Mouse (Mus musculus) heart, embryonic 13.5 days (tissue): ENCODE data around the gene Megf11. TPM values are rescaled to one million over a fixed set of nuclear protein-coding genes. Genes with fewer than 3 reads are reported as not detected.
"Not testable (repeated sequence)": the region's sequence is repeated elsewhere in the genome, so short reads cannot be mapped to it uniquely, and the experiment has no call there.

ENCODE experiments used
- ATAC-seq: fragments of 200-750 bp; cut with Nextera tagmentation; 2 replicates; pipeline ENCODE4 v1.8.0; 2017; ENCODE audit warnings: moderate TSS enrichment; ENCODE audit not compliant: insufficient number of reproducible peaks, low FRiP score, low TSS enrichment; ENCODE audit errors: extremely low read depth
- H3K27ac ChIP-seq: fragments of 300-500 bp; sonication (generic); replicated peaks from 2 replicates; pipeline ENCODE4 v1.5.1; 2015; ENCODE audit warnings: moderate library complexity, mild to moderate bottlenecking, inconsistent platforms
- H3K27me3 ChIP-seq: fragments of 300-500 bp; sonication (generic); replicated peaks from 2 replicates; pipeline ENCODE4 v1.6.1; 2015; ENCODE audit warnings: mild to moderate bottlenecking, inconsistent platforms
- H3K36me3 ChIP-seq: fragments of 300-500 bp; sonication (generic); 2 replicates; pipeline ENCODE4 v1.6.1; 2015; ENCODE audit warnings: mild to moderate bottlenecking, inconsistent platforms
- H3K4me1 ChIP-seq: fragments of 300-500 bp; sonication (generic); 2 replicates; pipeline ENCODE4 v1.6.1; 2015; ENCODE audit warnings: inconsistent platforms
- H3K4me2 ChIP-seq: fragments of 300-500 bp; sonication (generic); 2 replicates; pipeline ENCODE4 v1.6.1; 2015; ENCODE audit warnings: inconsistent platforms, mild to moderate bottlenecking, moderate library complexity
- H3K4me3 ChIP-seq: fragments of 300-500 bp; sonication (generic); 2 replicates; pipeline ENCODE4 v1.5.1; 2015; ENCODE audit warnings: moderate library complexity, mild to moderate bottlenecking, inconsistent platforms
- H3K9ac ChIP-seq: fragments of 300-500 bp; sonication (generic); 2 replicates; pipeline ENCODE4 v1.6.1; 2015; ENCODE audit warnings: inconsistent platforms, mild to moderate bottlenecking, moderate library complexity
- H3K9me3 ChIP-seq: fragments of 300-500 bp; sonication (generic); 2 replicates; pipeline ENCODE4 v1.6.1; 2016; ENCODE audit warnings: inconsistent platforms
- WGBS: fragments of 180-500 bp; shearing (Covaris S2); methylation state at CpG from one replicate; pipeline ENCODE4 v1.1.7; 2015; ENCODE audit warnings: mixed read lengths; 5-methylcytosine and 5-hydroxymethylcytosine counted together
- polyA plus RNA-seq: library from polyadenylated mRNA; unstranded; fragments of >200 nt; fragmentation: Nextera tagmentation; extraction: Ambion mirVana; gene quantifications from 2 replicates; pipeline ENCODE4 v1.2.1, GENCODE M21; 2015

The Megf11 gene
- polyA plus RNA-seq, 1 experiment from 2014 or later: 1.1 TPM

GRCm38 (mm10) chr9:64654723-64655122, 269.3 kb downstream of the Megf11 start:
- H3K9ac ChIP-seq: no peak overlapping the region
- 88% methylated on average over 10 of the region's 10 CpGs for WGBS
- H3K27ac ChIP-seq: no peak overlapping the region
- ATAC-seq: no peak
- H3K4me1 ChIP-seq: no peaks in the 10 kb centered on the region
- peaks cover 15% of the 10 kb centered on the region for H3K27me3 ChIP-seq
- no peaks in the 10 kb centered on the region for H3K36me3 ChIP-seq
- no peaks in the 10 kb centered on the region for H3K9me3 ChIP-seq
- no peak overlapping the region for H3K4me3 ChIP-seq
- no peak overlapping the region for H3K4me2 ChIP-seq

- Histone ChIP-seq H3K27ac (no peak overlapping the region), H3K27me3 (peaks cover 7% of the 10 kb centered on the region; the same call in 1 of the 2 replicates), H3K4me3 (no peak overlapping the region), H3K9me3 (no peaks in the 10 kb centered on the region), H3K4me1 (no peaks in the 10 kb centered on the region), H3K9ac (no peak overlapping the region), H3K4me2 (no peak overlapping the region), H3K36me3 (no peaks in the 10 kb centered on the region)
- WGBS: 79% methylated on average over 5 of the region's 5 CpGs
- no peak for ATAC-seq
Measured at GRCm38 (mm10) chr9:64656613-64657012, 271.2 kb downstream of the Megf11 start.

- no peak overlapping the region for H3K4me3 ChIP-seq
- H3K9ac ChIP-seq: no peak overlapping the region
- H3K9me3 ChIP-seq: no peaks in the 10 kb centered on the region
- ATAC-seq: no peak
- H3K4me1 ChIP-seq: no peaks in the 10 kb centered on the region
- no peaks in the 10 kb centered on the region for H3K36me3 ChIP-seq
- 67% methylated on average over 7 of the region's 7 CpGs for WGBS
- no peak overlapping the region for H3K4me2 ChIP-seq
- peaks cover 12% of the 10 kb centered on the region; the same call in 1 of the 2 replicates for H3K27me3 ChIP-seq
- no peak overlapping the region for H3K27ac ChIP-seq
Measured at GRCm38 (mm10) chr9:64660222-64660621, 274.8 kb downstream of the Megf11 start.

- H3K4me3 ChIP-seq: no peak overlapping the region
- WGBS: 27% methylated on average over 1 of the region's 1 CpGs
- no peak for ATAC-seq
Measured at GRCm38 (mm10) chr9:64664612-64665011, 279.2 kb downstream of the Megf11 start.

GRCm38 (mm10) chr9:64666549-64666948, 281.1 kb downstream of the Megf11 start:
- Histone ChIP-seq H3K4me2 (no peak overlapping the region), H3K9me3 (no peaks in the 10 kb centered on the region), H3K4me3 (no peak overlapping the region), H3K27me3 (peaks cover 33% of the 10 kb centered on the region; the same call in 1 of the 2 replicates), H3K4me1 (no peaks in the 10 kb centered on the region), H3K9ac (no peak overlapping the region), H3K27ac (no peak overlapping the region), H3K36me3 (no peaks in the 10 kb centered on the region)
- 26% methylated on average over 4 of the region's 4 CpGs for WGBS
- ATAC-seq: no peak

More at GRCm38 (mm10) chr9:64664612-64665011, 279.2 kb downstream of the Megf11 start:
- Histone ChIP-seq H3K4me1 (no peaks in the 10 kb centered on the region), H3K9ac (no peak overlapping the region), H3K27me3 (peaks cover 23% of the 10 kb centered on the region; the same call in 1 of the 2 replicates), H3K9me3 (no peaks in the 10 kb centered on the region), H3K36me3 (no peaks in the 10 kb centered on the region), H3K4me2 (no peak overlapping the region), H3K27ac (no peak overlapping the region)

- no peak overlapping the region for H3K4me3 ChIP-seq
- no peaks in the 10 kb centered on the region for H3K4me1 ChIP-seq
- H3K27ac ChIP-seq: no peak overlapping the region
- ATAC-seq: no peak
- no peak overlapping the region for H3K4me2 ChIP-seq
- no peaks in the 10 kb centered on the region for H3K36me3 ChIP-seq
- WGBS: 4% methylated on average over 5 of the region's 5 CpGs
- no peak overlapping the region for H3K9ac ChIP-seq
- H3K9me3 ChIP-seq: no peaks in the 10 kb centered on the region
- peaks cover 26% of the 10 kb centered on the region; the same call in 1 of the 2 replicates for H3K27me3 ChIP-seq
Measured at GRCm38 (mm10) chr9:64667513-64667912, 282.1 kb downstream of the Megf11 start.

GRCm38 (mm10) chr9:64668001-64668400, 282.6 kb downstream of the Megf11 start:
- H3K4me2 ChIP-seq: no peak overlapping the region
- H3K27ac ChIP-seq: no peak overlapping the region
- peaks cover 27% of the 10 kb centered on the region; the same call in 1 of the 2 replicates for H3K27me3 ChIP-seq
- no peak for ATAC-seq
- no peak overlapping the region for H3K4me3 ChIP-seq
- H3K36me3 ChIP-seq: no peaks in the 10 kb centered on the region
- H3K4me1 ChIP-seq: no peaks in the 10 kb centered on the region
- H3K9me3 ChIP-seq: no peaks in the 10 kb centered on the region
- H3K9ac ChIP-seq: no peak overlapping the region
- 58% methylated on average over 2 of the region's 2 CpGs for WGBS

- 0 out of 2 replicates have a peak, but pooled peaks cover 16% of the 10 kb centered on the region for H3K27me3 ChIP-seq
- H3K9me3 ChIP-seq, H3K4me1 ChIP-seq, H3K36me3 ChIP-seq, H3K27ac ChIP-seq, ATAC-seq, H3K4me3 ChIP-seq, H3K9ac ChIP-seq, H3K4me2 ChIP-seq: not testable (repeated sequence)
- 31% methylated on average over 8 of the region's 11 CpGs for WGBS
Measured at GRCm38 (mm10) chr9:64671341-64672319, 286.2 kb downstream of the Megf11 start.

GRCm38 (mm10) chr9:64687122-64688014, 301.9 kb downstream of the Megf11 start:
- H3K4me1 ChIP-seq: peaks cover 11% of the 10 kb centered on the region
- no peak overlapping the region for H3K9ac ChIP-seq
- 0 out of 2 replicates have a peak, but pooled peaks cover 1% of the 10 kb centered on the region for H3K36me3 ChIP-seq
- H3K4me3 ChIP-seq: no peak overlapping the region
- H3K27ac ChIP-seq: no peak overlapping the region
- no peaks in the 10 kb centered on the region for H3K27me3 ChIP-seq
- no peak overlapping the region for H3K4me2 ChIP-seq
- H3K9me3 ChIP-seq: no peaks in the 10 kb centered on the region
- 68% methylated on average over 13 of the region's 13 CpGs for WGBS
- ATAC-seq: no peak

GRCm38 (mm10) chr9:64688015-64688394, 302.6 kb downstream of the Megf11 start:
- H3K9me3 ChIP-seq: no peaks in the 10 kb centered on the region
- no peak for ATAC-seq
- peaks cover 11% of the 10 kb centered on the region for H3K4me1 ChIP-seq
- 43% methylated on average over 1 of the region's 1 CpGs for WGBS
- no peak overlapping the region for H3K9ac ChIP-seq
- H3K27ac ChIP-seq: no peak overlapping the region
- H3K27me3 ChIP-seq: no peaks in the 10 kb centered on the region
- H3K4me2 ChIP-seq: no peak overlapping the region
- 0 out of 2 replicates have a peak, but pooled peaks cover 6% of the 10 kb centered on the region for H3K36me3 ChIP-seq
- no peak overlapping the region for H3K4me3 ChIP-seq

- peaks cover 11% of the 10 kb centered on the region for H3K4me1 ChIP-seq
- no peak; the same call in 1 of the 2 replicates for ATAC-seq
- H3K27ac ChIP-seq: no peak overlapping the region
- WGBS: 95% methylated on average over 2 of the region's 2 CpGs
- H3K4me2 ChIP-seq: no peak overlapping the region
- peaks cover 33% of the 10 kb centered on the region for H3K36me3 ChIP-seq
- H3K27me3 ChIP-seq: no peaks in the 10 kb centered on the region
- H3K9me3 ChIP-seq: no peaks in the 10 kb centered on the region
- no peak overlapping the region for H3K4me3 ChIP-seq
- no peak overlapping the region for H3K9ac ChIP-seq
Measured at GRCm38 (mm10) chr9:64690771-64691170, 305.3 kb downstream of the Megf11 start.
